Mouse (Mus musculus) lung, postnatal 0 days (tissue): Measurements from ENCODE around the gene Hoxb5. TPM values are rescaled to one million over a fixed set of nuclear protein-coding genes. Genes with fewer than 3 reads are reported as not detected.
A peak's percentile ranks its signal among the peaks of the same experiment; 100 is the strongest.

Experiments used
- ATAC-seq: fragments of 200-750 bp; cut with Nextera tagmentation; 2 replicates; pipeline ENCODE4 v1.8.0; 2017; ENCODE audit warnings: moderate library complexity
- DNase-seq: peaks from one replicate; pipeline ENCODE4 v3.0.0-alpha.2; 2016; ENCODE audit warnings: low spot score
- H3K27ac ChIP-seq: fragments of 300-500 bp; sonication (generic); 2 replicates; pipeline ENCODE4 v1.5.1; 2014; ENCODE audit warnings: antibody characterized with exemption, mild to moderate bottlenecking, low read length, mixed read lengths
- H3K27me3 ChIP-seq: fragments of 300-500 bp; sonication (generic); replicated peaks from 2 replicates; pipeline ENCODE4 v1.6.1; 2014; ENCODE audit warnings: low read length, mixed read lengths; ENCODE audit not compliant: insufficient read depth
- H3K36me3 ChIP-seq: fragments of 300-500 bp; sonication (generic); 2 replicates; pipeline ENCODE4 v1.6.1; 2014; ENCODE audit warnings: low read length, mixed read lengths; ENCODE audit not compliant: insufficient read depth
- H3K4me1 ChIP-seq: fragments of 300-500 bp; sonication (generic); 2 replicates; pipeline ENCODE4 v1.6.1; 2014; ENCODE audit warnings: antibody characterized with exemption, low read depth, low read length, mixed read lengths; ENCODE audit not compliant: insufficient read depth
- H3K4me2 ChIP-seq: fragments of 300-500 bp; sonication (generic); replicated peaks from 2 replicates; pipeline ENCODE4 v1.6.1; 2014; ENCODE audit warnings: low read depth, mild to moderate bottlenecking, low read length, moderate library complexity, mixed read lengths
- H3K4me3 ChIP-seq: fragments of 300-500 bp; sonication (generic); 2 replicates; pipeline ENCODE4 v1.5.1; 2014; ENCODE audit warnings: low read depth, low read length
- H3K9ac ChIP-seq: fragments of 300-500 bp; sonication (generic); replicated peaks from 2 replicates; pipeline ENCODE4 v1.6.1; 2014; ENCODE audit warnings: low read depth, mild to moderate bottlenecking
- H3K9me3 ChIP-seq: fragments of 300-500 bp; sonication (generic); 2 replicates; pipeline ENCODE4 v1.6.1; 2016; ENCODE audit warnings: low read length, mixed read lengths
- CTCF ChIP-seq: IDR thresholded peaks from 2 replicates; pipeline ENCODE4 v1.5.1; 2016; ENCODE audit warnings: antibody characterized with exemption, mild to moderate bottlenecking
- EP300 ChIP-seq: IDR thresholded peaks from 2 replicates; pipeline ENCODE4 v1.6.1; 2016; ENCODE audit warnings: antibody characterized with exemption, mild to moderate bottlenecking, control low read depth
- WGBS: fragments of 180-500 bp; shearing (Covaris S2); extraction: QIAGEN DNeasy Blood & Tissue Kit; methylation state at CpG from one replicate; pipeline ENCODE4 v1.1.7; 2014; 5-methylcytosine and 5-hydroxymethylcytosine counted together
- polyA plus RNA-seq: library from polyadenylated mRNA; unstranded; fragments of >200 nt; fragmentation: Nextera tagmentation; extraction: Ambion mirVana; gene quantifications from 2 replicates; pipeline ENCODE4 v1.2.1, GENCODE M21; 2015

The Hoxb5 gene
- polyA plus RNA-seq, 1 experiment from 2014 or later = 16.8 TPM

- TF ChIP-seq CTCF (no peak), EP300 (no peak)
- ATAC-seq (peak; percentile 14; the same call in 1 of the 2 replicates), DNase-seq (no peak)
- H3K9ac ChIP-seq = no peak overlapping the region
- H3K4me1 ChIP-seq = peaks cover 3% of the 10 kb centered on the region; the same call in 1 of the 2 replicates
- WGBS = 34% methylated on average over 4 of the region's 4 CpGs
- H3K27ac ChIP-seq = peak overlapping the region; percentile 48; the same call in 1 of the 2 replicates
- H3K4me2 ChIP-seq = no peak overlapping the region; the same call in 1 of the 2 replicates
- no peaks in the 10 kb centered on the region for H3K36me3 ChIP-seq
- peaks cover 24% of the 10 kb centered on the region; the same call in 1 of the 2 replicates for H3K27me3 ChIP-seq
- H3K9me3 ChIP-seq = no peaks in the 10 kb centered on the region
- no peak overlapping the region for H3K4me3 ChIP-seq
These were observed 44.6 kb downstream of the Hoxb5 start for GRCm38 (mm10) chr11:96347717-96348116.

- no peaks in the 10 kb centered on the region for H3K36me3 ChIP-seq
- DNase-seq (peak; percentile 89), ATAC-seq (peak; percentile 16; the same call in 1 of the 2 replicates)
- no peak overlapping the region; the same call in 1 of the 2 replicates for H3K4me2 ChIP-seq
- H3K9me3 ChIP-seq = no peaks in the 10 kb centered on the region
- peaks cover 3% of the 10 kb centered on the region; the same call in 1 of the 2 replicates for H3K4me1 ChIP-seq
- H3K27me3 ChIP-seq = peaks cover 25% of the 10 kb centered on the region; the same call in 1 of the 2 replicates
- WGBS = 28% methylated on average over 21 of the region's 21 CpGs
- no peak overlapping the region for H3K9ac ChIP-seq
- H3K4me3 ChIP-seq = no peak overlapping the region
- TF ChIP-seq EP300 (no peak), CTCF (no peak)
- peak overlapping the region; percentile 48 for H3K27ac ChIP-seq
These were observed 45.2 kb downstream of the Hoxb5 start for GRCm38 (mm10) chr11:96348141-96348928.

GRCm38 (mm10) chr11:96348988-96349387 lies 45.9 kb downstream of the Hoxb5 start:
- H3K9ac ChIP-seq = no peak overlapping the region

DNA sequence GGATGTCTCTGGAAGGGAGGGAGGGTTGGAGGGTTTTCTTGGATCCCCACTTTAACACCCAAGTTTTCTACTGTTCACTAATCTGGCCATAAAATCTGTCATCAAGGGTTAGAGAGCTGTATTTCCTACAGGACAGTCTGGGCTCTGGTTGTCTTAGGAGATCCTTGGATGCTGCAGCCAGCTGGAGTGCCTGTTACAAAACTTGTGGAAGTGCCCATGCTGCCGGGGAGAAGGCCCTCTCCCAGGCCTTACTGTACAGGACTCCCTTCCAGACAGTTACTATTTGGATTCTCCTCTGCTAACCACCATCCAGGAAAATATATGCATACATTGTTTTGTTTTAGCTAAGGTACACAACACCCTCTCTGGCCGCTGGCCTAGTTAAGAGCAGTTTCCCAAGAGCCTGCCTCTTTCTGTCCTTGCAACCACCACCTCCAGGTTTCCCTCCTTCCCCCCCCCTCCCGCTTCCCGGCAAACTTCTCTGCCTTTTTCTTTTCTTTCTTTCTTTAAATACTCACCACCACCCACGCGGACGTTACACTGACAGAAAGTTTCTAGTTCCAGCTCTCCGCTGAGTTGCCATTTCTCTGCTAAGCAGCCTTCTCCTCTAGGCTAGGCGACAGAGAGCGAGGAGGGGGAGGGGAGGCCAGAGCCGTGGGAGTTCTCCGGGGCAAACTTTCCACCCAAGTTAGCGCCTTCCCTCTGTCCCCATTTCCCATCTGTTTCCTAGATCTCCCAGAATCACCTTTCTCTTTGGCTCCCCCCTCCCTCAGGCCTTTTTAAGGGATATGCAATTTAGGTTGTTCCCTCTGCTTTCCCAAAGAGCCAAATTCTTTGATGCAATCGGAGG lies 46.6 kb downstream of the Hoxb5 start:
- DNase-seq = no peak
- no peak overlapping the region for H3K9ac ChIP-seq
- H3K27me3 ChIP-seq = peaks cover 16% of the 10 kb centered on the region; the same call in 1 of the 2 replicates
- peak; percentile 20 for ATAC-seq
- peak overlapping the region; percentile 48 for H3K27ac ChIP-seq
- no peak for TF ChIP-seq EP300
- TF ChIP-seq CTCF = no peak
- no peaks in the 10 kb centered on the region for H3K9me3 ChIP-seq
- H3K4me2 ChIP-seq = peak overlapping the region; percentile 25; the same call in 1 of the 2 replicates
- no peaks in the 10 kb centered on the region for H3K36me3 ChIP-seq
- peaks cover 4% of the 10 kb centered on the region; the same call in 1 of the 2 replicates for H3K4me1 ChIP-seq
- WGBS = 26% methylated on average over 13 of the region's 14 CpGs
- no peak overlapping the region for H3K4me3 ChIP-seq

More at GRCm38 (mm10) chr11:96348988-96349387, 45.9 kb downstream of the Hoxb5 start:
- Histone ChIP-seq H3K27ac (peak overlapping the region; percentile 48; the same call in 1 of the 2 replicates), H3K27me3 (peaks cover 23% of the 10 kb centered on the region; the same call in 1 of the 2 replicates), H3K4me1 (peaks cover 3% of the 10 kb centered on the region; the same call in 1 of the 2 replicates), H3K4me2 (0 out of 2 replicates have a peak overlapping the region, but pooled peaks have one; percentile 1), H3K36me3 (no peaks in the 10 kb centered on the region), H3K4me3 (no peak overlapping the region), H3K9me3 (no peaks in the 10 kb centered on the region)
- TF ChIP-seq EP300 (no peak), CTCF (no peak)
- WGBS = 44% methylated on average over 3 of the region's 3 CpGs
- DNase-seq (no peak), ATAC-seq (no peak)

DNA sequence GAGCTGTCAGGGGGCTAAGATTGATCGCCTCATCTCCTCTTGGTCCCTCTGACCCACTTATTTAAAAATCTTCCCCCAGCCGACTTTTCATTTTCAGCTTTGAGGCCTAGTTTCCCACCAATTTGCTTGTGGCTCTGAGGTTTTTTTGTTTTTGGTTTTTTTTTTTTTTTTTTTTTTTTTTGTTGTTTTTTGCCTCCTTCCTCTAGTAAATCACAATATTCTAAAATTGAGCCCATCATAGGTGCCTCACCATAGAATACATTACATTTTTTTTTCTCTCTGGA lies 47.1 kb downstream of the Hoxb5 start, which contains the start of gene Hoxb2:
Hoxb2 (plus strand) TSS at position 185 of the 284 bp plus-strand sequence.
- ATAC-seq (no peak), DNase-seq (no peak)
- WGBS = 37% methylated on average over 2 of the region's 2 CpGs
- H3K9ac ChIP-seq = no peak within 1 kb of the TSS
- H3K27me3 ChIP-seq = peaks cover 12% of the 10 kb centered on the region; the same call in 1 of the 2 replicates
- no peaks in the 10 kb centered on the region for H3K36me3 ChIP-seq
- H3K4me3 ChIP-seq = 0 out of 2 replicates have a peak within 1 kb of the TSS, but pooled peaks have one; percentile 58
- peak within 1 kb of the TSS; percentile 63; the same call in 1 of the 2 replicates for H3K4me2 ChIP-seq
- TF ChIP-seq CTCF (no peak), EP300 (no peak)
- H3K4me1 ChIP-seq = peaks cover 6% of the 10 kb centered on the region; the same call in 1 of the 2 replicates
- H3K27ac ChIP-seq = peak within 1 kb of the TSS; percentile 79
- H3K9me3 ChIP-seq = no peaks in the 10 kb centered on the region
